Mouse (Mus musculus) lung, adult 18-20 months (tissue): ENCODE measurements at regions not wholly inside any gene's neighbourhood (a gene's known extent, or its start where the extent isn't known, plus 50 kb on each side); places are given as distances from the start of the nearest gene placed in this dataset.

Experiments
- DNase-seq, 2 experiments: peaks; one replicate each; pipeline ENCODE4 v3.0.0; 2022; ENCODE audit warnings: mixed read lengths in 2 of 2

GRCm38 (mm10) chr6:14044654-14045053 lies 173.3 kb upstream of the 2610001J05Rik start:
- DNase-seq: peak in 1 of 2 experiments; percentile 2

GRCm38 (mm10) chr6:14025898-14026297 lies 154.6 kb upstream of the 2610001J05Rik start:
- DNase-seq: no peak

- no peak for DNase-seq
Observed at GRCm38 (mm10) chr6:14018928-14019327, 147.6 kb upstream of the 2610001J05Rik start.

GRCm38 (mm10) chr6:13982606-13983389 lies 111.5 kb upstream of the 2610001J05Rik start:
- no peak for DNase-seq

- no peak for DNase-seq
Observed at GRCm38 (mm10) chr6:13974710-13975506, 103.6 kb upstream of the 2610001J05Rik start.

- DNase-seq: no peak
Observed at GRCm38 (mm10) chr6:13964471-13964870, 93.2 kb upstream of the 2610001J05Rik start.

GRCm38 (mm10) chr6:13964013-13964412 lies 92.7 kb upstream of the 2610001J05Rik start:
- DNase-seq: no peak

- no peak for DNase-seq
Observed at GRCm38 (mm10) chr6:13949640-13950039, 78.3 kb upstream of the 2610001J05Rik start.

- no peak for DNase-seq
Observed at GRCm38 (mm10) chr6:13920809-13921760, 49.8 kb upstream of the 2610001J05Rik start.
